Mouse (Mus musculus) cortical plate, adult 2 months (tissue): ENCODE measurements at regions not wholly inside any gene's neighbourhood (a gene's known extent, or its start where the extent isn't known, plus 50 kb on each side); places are given as distances from the start of the nearest gene placed in this dataset.

Source experiments
- CTCF ChIP-seq: fragments of 200-500 bp; IDR thresholded peaks from 2 replicates; pipeline ENCODE4 v1.5.1; 2011; ENCODE audit warnings: mild to moderate bottlenecking, control low read depth, low read length; ENCODE audit not compliant: insufficient read depth; ENCODE audit errors: extremely low read depth
- POLR2A ChIP-seq: fragments of 200-500 bp; IDR thresholded peaks from 2 replicates; pipeline ENCODE4 v1.6.1; 2011; ENCODE audit warnings: mild to moderate bottlenecking, low read length, control low read depth; ENCODE audit not compliant: insufficient read depth; ENCODE audit errors: extremely low read depth

- no peak for TF ChIP-seq POLR2A
- TF ChIP-seq CTCF = no peak
Measured at GRCm38 (mm10) chr2:70898396-70898795, 72.9 kb upstream of the Tlk1 start.
